Mouse (Mus musculus) MEL (cell line): ENCODE measurements around the gene Psmd5. TPM values are rescaled to one million over a fixed set of nuclear protein-coding genes. Genes with fewer than 3 reads are reported as not detected.

Source experiments
- DNase-seq: peaks from one replicate; pipeline ENCODE4 v3.0.0; 2011; ENCODE audit warnings: low read depth, low spot score
- H3K27ac ChIP-seq: 2 replicates; pipeline ENCODE4 v1.5.1; 2012; ENCODE audit warnings: low read depth, mild to moderate bottlenecking, control low read depth, low read length, moderate library complexity; ENCODE audit not compliant: control insufficient read depth
- H3K27me3 ChIP-seq, 2 experiments: fragments of 150-350 bp in 1 of 2; sonication (generic) in 1 of 2; 2 replicates each; pipeline ENCODE4 v1.6.1; 2012; ENCODE audit warnings: low read length in 2 of 2, mild to moderate bottlenecking in 2 of 2, improper control_type of control experiment in 1 of 2, moderate library complexity in 1 of 2; ENCODE audit not compliant: insufficient read depth in 2 of 2, control insufficient read depth in 1 of 2
- H3K36me3 ChIP-seq, 2 experiments: 2 replicates each; pipeline ENCODE4 v1.6.1; 2012 to 2014; ENCODE audit warnings: low read length in 2 of 2, improper control_type of control experiment in 1 of 2, inconsistent platforms in 1 of 2, mild to moderate bottlenecking in 1 of 2; ENCODE audit not compliant: insufficient read depth in 2 of 2, control insufficient read depth in 1 of 2
- H3K4me1 ChIP-seq, 2 experiments: fragments of 150-350 bp in 1 of 2; sonication (generic) in 1 of 2; 2 replicates each; pipeline ENCODE4 v1.6.1; 2012; ENCODE audit warnings: low read length in 2 of 2, improper control_type of control experiment in 1 of 2, mild to moderate bottlenecking in 1 of 2; ENCODE audit not compliant: insufficient read depth in 2 of 2, control insufficient read depth in 1 of 2
- H3K4me3 ChIP-seq, 2 experiments: fragments of 150-350 bp in 1 of 2; sonication (generic) in 1 of 2; 2 replicates each; pipeline ENCODE4 v1.5.1; 2012; ENCODE audit warnings: low read depth in 2 of 2, low read length in 2 of 2, mild to moderate bottlenecking in 2 of 2, moderate library complexity in 2 of 2, control low read depth in 1 of 2, improper control_type of control experiment in 1 of 2; ENCODE audit not compliant: control insufficient read depth in 1 of 2, insufficient read depth in 1 of 2
- H3K79me2 ChIP-seq: 2 replicates; pipeline ENCODE4 v1.6.1; 2012; ENCODE audit warnings: mild to moderate bottlenecking, low read length, moderate library complexity; ENCODE audit not compliant: control insufficient read depth, poor library complexity, insufficient read depth
- H3K9ac ChIP-seq: 2 replicates; pipeline ENCODE4 v1.6.1; 2012; ENCODE audit warnings: low read depth, mild to moderate bottlenecking, control low read depth, low read length, moderate library complexity; ENCODE audit not compliant: control insufficient read depth, poor library complexity, severe bottlenecking
- H3K9me3 ChIP-seq: fragments of 150-350 bp; sonication (generic); replicated peaks from 2 replicates; pipeline ENCODE4 v1.6.1; 2012; ENCODE audit warnings: mild to moderate bottlenecking, low read length, improper control_type of control experiment, moderate library complexity; ENCODE audit not compliant: insufficient read depth
- BHLHE40 ChIP-seq: IDR thresholded peaks from 2 replicates; pipeline ENCODE4 v1.6.1; 2012; ENCODE audit warnings: low read depth, mild to moderate bottlenecking, inconsistent platforms, low read length, improper control_type of control experiment, borderline replicate concordance
- CHD1 ChIP-seq: IDR thresholded peaks from 2 replicates; pipeline ENCODE4 v1.6.1; 2012; ENCODE audit warnings: low read depth, mild to moderate bottlenecking, inconsistent platforms, low read length, improper control_type of control experiment
- CHD2 ChIP-seq: IDR thresholded peaks from 2 replicates; pipeline ENCODE4 v1.6.1; 2011; ENCODE audit warnings: low read length, improper control_type of control experiment
- CTCF ChIP-seq, 3 experiments: IDR thresholded peaks in 2 of 3; conservative IDR thresholded peaks in 1 of 3; 2 replicates each; pipeline ENCODE4 v1.5.1; 2011 to 2012; ENCODE audit warnings: low read length in 3 of 3, low read depth in 2 of 3, mild to moderate bottlenecking in 2 of 3, improper control_type of control experiment in 1 of 3, inconsistent platforms in 1 of 3, mixed read lengths in 1 of 3, moderate library complexity in 1 of 3; ENCODE audit not compliant: control insufficient read depth in 1 of 3, insufficient read depth in 1 of 3, poor library complexity in 1 of 3, severe bottlenecking in 1 of 3
- E2F4 ChIP-seq: IDR thresholded peaks from 2 replicates; pipeline ENCODE4 v1.6.1; 2011; ENCODE audit warnings: low read depth, low read length, improper control_type of control experiment, borderline replicate concordance
- EP300 ChIP-seq, 2 experiments: IDR thresholded peaks; 2 replicates each; pipeline ENCODE4 v1.6.1; 2011; ENCODE audit warnings: improper control_type of control experiment in 2 of 2, low read length in 2 of 2, low read depth in 1 of 2, mild to moderate bottlenecking in 1 of 2
- ETS1 ChIP-seq: IDR thresholded peaks from 2 replicates; pipeline ENCODE4 v1.6.1; 2012; ENCODE audit warnings: low read depth, mild to moderate bottlenecking, inconsistent platforms, low read length, improper control_type of control experiment, moderate library complexity
- GABPA ChIP-seq: IDR thresholded peaks from 2 replicates; pipeline ENCODE4 v1.6.1; 2012; ENCODE audit warnings: low read depth, mild to moderate bottlenecking, inconsistent platforms, low read length, improper control_type of control experiment, moderate library complexity
- GATA1 ChIP-seq: IDR thresholded peaks from 2 replicates; pipeline ENCODE4 v1.6.1; 2011; ENCODE audit warnings: low read depth, low read length, improper control_type of control experiment
- HCFC1 ChIP-seq: IDR thresholded peaks from 2 replicates; pipeline ENCODE4 v1.6.1; 2012; ENCODE audit warnings: low read depth, mild to moderate bottlenecking, inconsistent platforms, low read length, improper control_type of control experiment, moderate library complexity
- JUND ChIP-seq: IDR thresholded peaks from 2 replicates; pipeline ENCODE4 v1.6.1; 2011; ENCODE audit warnings: low read depth, mild to moderate bottlenecking, improper control_type of control experiment, low read length
- KAT2A ChIP-seq: conservative IDR thresholded peaks from 2 replicates; pipeline ENCODE4 v1.6.1; 2012; ENCODE audit warnings: low read depth, low read length, improper control_type of control experiment, inconsistent platforms
- MAFK ChIP-seq: IDR thresholded peaks from 2 replicates; pipeline ENCODE4 v1.6.1; 2011; ENCODE audit warnings: low read depth, mild to moderate bottlenecking, low read length, improper control_type of control experiment, borderline replicate concordance
- MAX ChIP-seq: IDR thresholded peaks from 2 replicates; pipeline ENCODE4 v1.6.1; 2011; ENCODE audit warnings: low read length, improper control_type of control experiment
- MEF2A ChIP-seq: IDR thresholded peaks from 2 replicates; pipeline ENCODE4 v1.6.1; 2014; ENCODE audit warnings: low read depth, mild to moderate bottlenecking, inconsistent platforms, low read length, improper control_type of control experiment; ENCODE audit not compliant: poor library complexity, insufficient replicate concordance, severe bottlenecking; ENCODE audit errors: extremely low read depth
- MXI1 ChIP-seq: IDR thresholded peaks from 2 replicates; pipeline ENCODE4 v1.6.1; 2011; ENCODE audit warnings: mild to moderate bottlenecking, low read depth, low read length, improper control_type of control experiment
- MYB ChIP-seq: IDR thresholded peaks from 2 replicates; pipeline ENCODE4 v1.6.1; 2011; ENCODE audit warnings: mild to moderate bottlenecking, low read depth, low read length, improper control_type of control experiment
- MYC ChIP-seq: IDR thresholded peaks from 2 replicates; pipeline ENCODE4 v1.6.1; 2011; ENCODE audit warnings: low read depth, mild to moderate bottlenecking, low read length, improper control_type of control experiment, moderate library complexity
- NELFE ChIP-seq: IDR thresholded peaks from 2 replicates; pipeline ENCODE4 v1.6.1; 2011; ENCODE audit warnings: low read depth, low read length, improper control_type of control experiment
- NRF1 ChIP-seq: IDR thresholded peaks from 2 replicates; pipeline ENCODE4 v1.6.1; 2014; ENCODE audit warnings: low read depth, mild to moderate bottlenecking, inconsistent platforms, low read length, improper control_type of control experiment, moderate library complexity; ENCODE audit not compliant: poor library complexity, insufficient read depth, severe bottlenecking
- POLR2A ChIP-seq, 2 experiments: IDR thresholded peaks; 2 replicates each; pipeline ENCODE4 v1.6.1; 2011 to 2012; ENCODE audit warnings: low read length in 2 of 2, mild to moderate bottlenecking in 2 of 2, control low read depth in 1 of 2, improper control_type of control experiment in 1 of 2, low read depth in 1 of 2, moderate library complexity in 1 of 2; ENCODE audit not compliant: control insufficient read depth in 1 of 2, insufficient read depth in 1 of 2, poor library complexity in 1 of 2
- POLR2AphosphoS2 ChIP-seq: IDR thresholded peaks from 2 replicates; pipeline ENCODE4 v1.6.1; 2011; ENCODE audit warnings: low read length, improper control_type of control experiment
- POLR2AphosphoS5 ChIP-seq: IDR thresholded peaks from 2 replicates; pipeline ENCODE4 v1.6.1; 2012; ENCODE audit warnings: low read depth, borderline replicate concordance, mild to moderate bottlenecking, inconsistent platforms, low read length, moderate library complexity, mixed read lengths
- RAD21 ChIP-seq: IDR thresholded peaks from 2 replicates; pipeline ENCODE4 v1.6.1; 2011; ENCODE audit warnings: mild to moderate bottlenecking, low read depth, low read length, improper control_type of control experiment
- RCOR1 ChIP-seq: IDR thresholded peaks from 2 replicates; pipeline ENCODE4 v1.6.1; 2012; ENCODE audit warnings: low read depth, mild to moderate bottlenecking, inconsistent platforms, low read length, improper control_type of control experiment
- SIN3A ChIP-seq: IDR thresholded peaks from 2 replicates; pipeline ENCODE4 v1.6.1; 2012; ENCODE audit warnings: low read length, improper control_type of control experiment, inconsistent platforms
- SMC3 ChIP-seq: IDR thresholded peaks from 2 replicates; pipeline ENCODE4 v1.6.1; 2011; ENCODE audit warnings: low read depth, low read length, improper control_type of control experiment
- TAL1 ChIP-seq: IDR thresholded peaks from 2 replicates; pipeline ENCODE4 v1.6.1; 2012; ENCODE audit warnings: mild to moderate bottlenecking, inconsistent platforms, low read length, moderate library complexity, mixed read lengths
- TBP ChIP-seq: IDR thresholded peaks from 2 replicates; pipeline ENCODE4 v1.8.0; 2011; ENCODE audit warnings: low read depth, low read length, improper control_type of control experiment
- TCF12 ChIP-seq: IDR thresholded peaks from 2 replicates; pipeline ENCODE4 v1.6.1; 2014; ENCODE audit warnings: low read depth, mild to moderate bottlenecking, inconsistent platforms, low read length, improper control_type of control experiment, moderate library complexity
- UBTF ChIP-seq: IDR thresholded peaks from 2 replicates; pipeline ENCODE4 v1.6.1; 2012; ENCODE audit warnings: low read depth, mild to moderate bottlenecking, inconsistent platforms, low read length, improper control_type of control experiment, moderate library complexity, borderline replicate concordance; ENCODE audit not compliant: insufficient read depth
- USF1 ChIP-seq: IDR thresholded peaks from 2 replicates; pipeline ENCODE4 v1.6.1; 2014; ENCODE audit warnings: low read depth, mild to moderate bottlenecking, inconsistent platforms, low read length, improper control_type of control experiment, moderate library complexity
- USF2 ChIP-seq, 2 experiments: IDR thresholded peaks; 2 replicates each; pipeline ENCODE4 v1.6.1; 2011 to 2012; ENCODE audit warnings: improper control_type of control experiment in 2 of 2, low read length in 2 of 2, borderline replicate concordance in 1 of 2, inconsistent platforms in 1 of 2, low read depth in 1 of 2, mild to moderate bottlenecking in 1 of 2; ENCODE audit not compliant: insufficient read depth in 1 of 2
- ZC3H11A ChIP-seq: IDR thresholded peaks from 2 replicates; pipeline ENCODE4 v1.6.1; 2012; ENCODE audit warnings: low read depth, mild to moderate bottlenecking, inconsistent platforms, low read length, improper control_type of control experiment
- ZKSCAN1 ChIP-seq: IDR thresholded peaks from 2 replicates; pipeline ENCODE4 v1.6.1; 2012; ENCODE audit warnings: low read depth, mild to moderate bottlenecking, inconsistent platforms, low read length, improper control_type of control experiment, moderate library complexity
- ZMIZ1 ChIP-seq: IDR thresholded peaks from 2 replicates; pipeline ENCODE4 v1.6.1; 2012; ENCODE audit warnings: low read depth, mild to moderate bottlenecking, inconsistent platforms, low read length, improper control_type of control experiment, moderate library complexity
- ZNF384 ChIP-seq: IDR thresholded peaks from 2 replicates; pipeline ENCODE4 v1.6.1; 2012; ENCODE audit warnings: low read depth, mild to moderate bottlenecking, inconsistent platforms, low read length, improper control_type of control experiment
- polyA plus RNA-seq, 2 experiments: library from polyadenylated mRNA; stranded (reverse) in 1 of 2; unstranded in 1 of 2; fragments of >175 nt in 1 of 2; fragments of >200 nt in 1 of 2; gene quantifications; 2 replicates each; pipeline versions ENCODE4 v1.2.1 to v1.2.4; 2012; ENCODE audit warnings: low replicate concordance in 2 of 2, low read depth in 1 of 2; ENCODE audit not compliant: insufficient read length in 2 of 2, insufficient read depth in 1 of 2, missing spikeins in 1 of 2
- total RNA-seq: library from RNA; depleted of rRNA; stranded (reverse); fragments of 300-350 nt; gene quantifications from 2 replicates; pipeline ENCODE4 v1.2.3, GENCODE M21; 2012

The Psmd5 gene
- total and polyA plus RNA-seq, 3 experiments, result 48.1 to 70.3 TPM; not detected in 1

DNA sequence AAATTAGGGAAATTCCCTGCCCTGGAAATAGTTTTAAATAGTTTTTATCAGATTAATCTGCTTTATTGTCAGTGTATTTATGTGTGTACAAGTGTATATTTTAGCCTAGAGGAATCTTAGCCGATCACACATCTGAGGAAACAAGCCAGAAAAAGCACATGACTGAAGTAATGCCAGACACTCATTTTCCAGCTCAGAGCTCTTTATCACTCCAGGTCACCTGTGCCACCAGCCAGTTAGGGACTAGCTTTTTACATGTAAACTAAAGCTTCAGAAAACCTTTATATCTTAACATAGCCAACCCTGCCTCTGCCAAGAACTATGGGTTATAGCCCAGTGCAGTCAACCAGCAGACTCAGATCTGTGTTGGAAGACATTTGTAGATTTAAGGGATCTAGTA is 70.0 kb downstream of the Psmd5 start:
- H3K4me3 ChIP-seq, result peak overlapping the region in 1 of 2 experiments; percentile 19; a peak in 1 of 4 replicates
- no peak overlapping the region for H3K9ac ChIP-seq
- DNase-seq, result peak; percentile 75
- H3K9me3 ChIP-seq, result no peaks in the 10 kb centered on the region
- peaks cover 26 to 36% of the 10 kb centered on the region in 2 experiments for H3K4me1 ChIP-seq
- H3K79me2 ChIP-seq, result peaks cover 51% of the 10 kb centered on the region
- no peaks in the 10 kb centered on the region for H3K27me3 ChIP-seq
- H3K36me3 ChIP-seq, result peaks cover 5 to 67% of the 10 kb centered on the region in 2 experiments
- no peak overlapping the region for H3K27ac ChIP-seq
- TF ChIP-seq TBP (no peak), ZC3H11A (no peak), CHD2 (no peak), USF2 (IDR thresholded peaks at IDR 0.05; ENCODE audit: borderline replicate concordance in 1 of 2, insufficient read depth in 1 of 2, low read depth in 1 of 2, low read length in 2 of 2) (0 out of 4 replicates have a peak, but pooled peaks of 1 of the 2 experiments have one; percentile 43), GABPA (no peak), POLR2AphosphoS5 (no peak), KAT2A (no peak; the same call in 1 of the 2 replicates), TAL1 (peak; percentile 81), ZNF384 (no peak), TCF12 (peak; percentile 87), MYC (peak; percentile 48; the same call in 1 of the 2 replicates), GATA1 (peak; percentile 65), UBTF (no peak), ETS1 (peak; percentile 88), RCOR1 (0 out of 2 replicates have a peak, but pooled peaks have one; percentile 19), MEF2A (peak; percentile 63; the same call in 1 of the 2 replicates), POLR2AphosphoS2 (no peak; the same call in 1 of the 2 replicates), CHD1 (no peak), MAX (peak; percentile 76), JUND (no peak), POLR2A (IDR thresholded peaks at IDR 0.05; ENCODE audit: control insufficient read depth in 1 of 2, insufficient read depth in 1 of 2, low read depth in 1 of 2, low read length in 2 of 2, poor library complexity in 1 of 2) (no peak), RAD21 (no peak), SIN3A (peak; percentile 80), USF1 (peak; percentile 85), SMC3 (no peak), HCFC1 (no peak), MAFK (no peak; the same call in 1 of the 2 replicates), BHLHE40 (peak; percentile 80), ZMIZ1 (no peak; the same call in 1 of the 2 replicates), MYB (no peak), MXI1 (peak; percentile 94), CTCF (IDR thresholded peaks at IDR 0.05 in 2 of 3, conservative IDR thresholded peaks at IDR 0.05 in 1 of 3; ENCODE audit: control insufficient read depth in 1 of 3, insufficient read depth in 1 of 3, low read depth in 2 of 3, low read length in 3 of 3, poor library complexity in 1 of 3, severe bottlenecking in 1 of 3) (no peak), ZKSCAN1 (no peak), NRF1 (no peak), E2F4 (no peak), NELFE (no peak), EP300 (IDR thresholded peaks at IDR 0.05; ENCODE audit: low read depth in 1 of 2, low read length in 2 of 2) (peak; percentile 63 to 76; a peak in 3 of 4 replicates)
